Mouse (Mus musculus): ENCODE measurements at regions not wholly inside any gene's neighbourhood (a gene's known extent, or its start where the extent isn't known, plus 50 kb on each side); places are given as distances from the start of the nearest gene placed in this dataset.

DNA sequence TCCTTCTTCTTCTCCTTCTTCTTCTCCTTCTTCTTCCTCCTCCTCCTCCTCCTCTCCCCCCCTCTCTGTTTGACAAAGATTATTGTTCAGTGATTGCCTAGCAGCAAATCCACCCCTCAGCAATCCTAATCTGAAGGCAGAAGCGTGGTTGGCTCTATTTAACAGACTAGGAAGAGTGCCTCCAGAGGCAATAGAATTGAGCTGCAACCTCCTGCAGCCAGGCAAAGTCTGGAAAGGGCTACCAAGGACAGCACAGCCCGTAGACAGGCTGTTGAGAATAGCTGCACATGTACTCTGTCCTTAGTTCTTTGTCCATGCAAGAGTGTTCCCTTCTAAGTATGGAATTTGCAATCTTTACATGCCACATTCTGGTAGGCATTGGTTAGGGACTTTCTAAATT is 78.5 kb upstream of the Trib2 start:
- TF ChIP-seq CTCF (IDR thresholded peaks at IDR 0.05; ENCODE audit: low read depth) (no peak), EP300 (IDR thresholded peaks at IDR 0.05; ENCODE audit: low read depth) (no peak)
